Mouse (Mus musculus) bone marrow macrophage, adult 2 months (primary cell): ENCODE results near the gene Mrpl44.

ENCODE experiments used
- CTCF ChIP-seq: IDR thresholded peaks from 2 replicates; pipeline ENCODE4 v1.5.1; 2012; ENCODE audit warnings: low read depth, mild to moderate bottlenecking, low read length, moderate library complexity
- POLR2A ChIP-seq: IDR thresholded peaks from 2 replicates; pipeline ENCODE4 v1.6.1; 2012; ENCODE audit warnings: mild to moderate bottlenecking, low read depth, low read length, borderline replicate concordance

DNA sequence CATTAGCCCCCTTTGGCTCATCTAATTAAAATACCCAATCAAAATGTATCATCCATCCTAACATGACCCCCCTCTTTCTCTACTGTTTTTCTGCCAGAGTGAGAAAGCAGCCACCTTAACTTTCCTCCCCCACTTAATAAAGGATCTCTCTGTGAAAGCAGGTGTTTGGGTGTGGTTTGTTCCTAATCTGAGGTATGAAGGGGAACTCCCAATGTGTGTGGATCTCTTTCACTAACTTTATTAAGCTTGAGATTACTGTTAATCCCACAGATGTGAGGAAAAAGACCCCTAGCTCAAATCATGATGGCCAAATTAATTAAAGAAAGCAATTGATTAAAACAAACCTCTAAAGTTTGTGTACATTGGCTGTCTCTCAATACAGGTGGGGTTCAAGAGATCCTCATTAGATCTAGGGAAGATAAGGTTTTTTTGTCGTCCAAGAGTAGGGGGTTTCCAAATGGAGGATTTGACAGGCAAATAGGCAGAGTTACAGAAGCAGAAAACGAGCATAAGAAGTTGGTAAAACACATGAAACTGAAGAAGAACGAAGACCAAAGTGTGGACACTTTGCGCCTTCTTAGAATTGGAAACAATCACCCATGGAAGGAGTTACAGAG, 1.5 kb upstream of the Mrpl44 start:
- no peak for TF ChIP-seq POLR2A
- no peak for TF ChIP-seq CTCF
